Mouse (Mus musculus) myocyte (in vitro differentiated cells): ENCODE results near the gene Ctns. TPM values are rescaled to one million over a fixed set of nuclear protein-coding genes. Genes with fewer than 3 reads are reported as not detected.
A peak's percentile ranks its signal among the peaks of the same experiment; 100 is the strongest.

Experiments used
- H3K27me3 ChIP-seq: one replicate; pipeline ENCODE4 v1.6.1; 2011; ENCODE audit not compliant: control insufficient read depth, insufficient read depth, insufficient read length
- H3K36me3 ChIP-seq: one replicate; pipeline ENCODE4 v1.6.1; 2011; ENCODE audit not compliant: control insufficient read depth, insufficient read depth
- H3K4me2 ChIP-seq: one replicate; pipeline ENCODE4 v1.6.1; 2011; ENCODE audit warnings: low read depth, control low read depth
- H3K4me3 ChIP-seq: one replicate; pipeline ENCODE4 v1.5.1; 2011; ENCODE audit warnings: mild to moderate bottlenecking, control low read depth, moderate library complexity
- H3K79me2 ChIP-seq: one replicate; pipeline ENCODE4 v1.6.1; 2011; ENCODE audit not compliant: control insufficient read depth, insufficient read depth
- H3ac ChIP-seq: one replicate; pipeline ENCODE4 v1.6.1; 2011; ENCODE audit not compliant: control insufficient read depth, insufficient read length
- CEBPB ChIP-seq: IDR thresholded peaks from 2 replicates; pipeline ENCODE4 v1.6.1; 2011; ENCODE audit warnings: mild to moderate bottlenecking, moderate library complexity; ENCODE audit not compliant: poor library complexity, insufficient read depth, severe bottlenecking
- E2F4 ChIP-seq: IDR thresholded peaks from one replicate; pipeline ENCODE4 v1.6.1; 2011; ENCODE audit warnings: mild to moderate bottlenecking, control low read depth, moderate library complexity; ENCODE audit not compliant: insufficient read depth
- MAX ChIP-seq: IDR thresholded peaks from one replicate; pipeline ENCODE4 v1.6.1; 2011; ENCODE audit warnings: low read depth, mild to moderate bottlenecking, control low read depth
- MYOD1 ChIP-seq, 3 experiments: IDR thresholded peaks; one replicate each; pipeline ENCODE4 v1.6.1; 2011; ENCODE audit warnings: control low read depth in 2 of 3, low read depth in 2 of 3, mild to moderate bottlenecking in 2 of 3, moderate library complexity in 1 of 3; ENCODE audit not compliant: insufficient read length in 2 of 3, control insufficient read depth in 1 of 3
- MYOG ChIP-seq, 3 experiments: IDR thresholded peaks; one replicate each; pipeline ENCODE4 v1.6.1; 2011; ENCODE audit warnings: control low read depth in 2 of 3, low read depth in 2 of 3, mild to moderate bottlenecking in 2 of 3; ENCODE audit not compliant: insufficient read length in 2 of 3, control insufficient read depth in 1 of 3, insufficient read depth in 1 of 3
- POLR2A ChIP-seq: IDR thresholded peaks from one replicate; pipeline ENCODE4 v1.6.1; 2011; ENCODE audit warnings: low read depth, mild to moderate bottlenecking, control low read depth, moderate library complexity; ENCODE audit not compliant: insufficient read length
- POLR2AphosphoS2 ChIP-seq: IDR thresholded peaks from one replicate; pipeline ENCODE4 v1.6.1; 2011; ENCODE audit warnings: low read depth, control low read depth; ENCODE audit not compliant: insufficient read length
- REST ChIP-seq: IDR thresholded peaks from one replicate; pipeline ENCODE4 v1.6.1; 2011; ENCODE audit warnings: mild to moderate bottlenecking, control low read depth, moderate library complexity; ENCODE audit not compliant: insufficient read depth, insufficient read length
- SRF ChIP-seq: IDR thresholded peaks from one replicate; pipeline ENCODE4 v1.6.1; 2011; ENCODE audit warnings: low read depth; ENCODE audit not compliant: control insufficient read depth, insufficient read length
- TCF12 ChIP-seq: IDR thresholded peaks from one replicate; pipeline ENCODE4 v1.6.1; 2011; ENCODE audit warnings: mild to moderate bottlenecking, control low read depth; ENCODE audit not compliant: poor library complexity, insufficient read depth, severe bottlenecking
- TCF3 ChIP-seq: IDR thresholded peaks from one replicate; pipeline ENCODE4 v1.6.1; 2011; ENCODE audit warnings: low read depth, control low read depth; ENCODE audit not compliant: insufficient read length
- USF1 ChIP-seq: IDR thresholded peaks from one replicate; pipeline ENCODE4 v1.6.1; 2011; ENCODE audit warnings: low read depth, mild to moderate bottlenecking, control low read depth, moderate library complexity
- polyA plus RNA-seq: library from polyadenylated mRNA; unstranded; fragments of >200 nt; fragmentation: generic; extraction: Trizol; gene quantifications from one replicate; pipeline ENCODE4 v1.2.1, GENCODE M21; 2012; ENCODE audit warnings: missing spikeins

Ctns gene
- polyA plus RNA-seq, 1 experiment = 11.6 TPM

DNA sequence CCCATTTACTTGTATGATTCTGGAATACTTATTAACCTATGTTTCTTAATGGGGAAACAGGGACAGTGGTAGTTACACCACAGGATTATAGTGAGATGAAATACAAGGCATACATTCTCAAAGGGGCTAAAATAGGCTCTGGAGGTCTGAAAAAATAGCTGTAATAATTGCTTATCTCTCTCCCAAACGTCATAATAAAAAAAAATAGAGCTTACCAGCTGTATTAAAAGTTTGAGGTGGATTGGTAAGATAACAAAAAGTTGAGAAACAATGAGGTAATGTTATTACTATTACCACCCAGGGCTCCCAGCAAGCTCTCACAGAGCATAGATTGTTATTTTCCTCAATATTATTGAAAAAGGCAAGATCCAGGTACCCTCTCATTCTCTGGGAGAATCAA lies 652 bp downstream of the Ctns start:
- Histone ChIP-seq H3K27me3 (no peaks in the 10 kb centered on the region), H3ac (peak overlapping the region; percentile 10), H3K4me3 (peak overlapping the region; percentile 58), H3K4me2 (peak overlapping the region; percentile 95), H3K79me2 (no peaks in the 10 kb centered on the region), H3K36me3 (no peaks in the 10 kb centered on the region)
- TF ChIP-seq SRF (no peak), POLR2A (no peak)

DNA sequence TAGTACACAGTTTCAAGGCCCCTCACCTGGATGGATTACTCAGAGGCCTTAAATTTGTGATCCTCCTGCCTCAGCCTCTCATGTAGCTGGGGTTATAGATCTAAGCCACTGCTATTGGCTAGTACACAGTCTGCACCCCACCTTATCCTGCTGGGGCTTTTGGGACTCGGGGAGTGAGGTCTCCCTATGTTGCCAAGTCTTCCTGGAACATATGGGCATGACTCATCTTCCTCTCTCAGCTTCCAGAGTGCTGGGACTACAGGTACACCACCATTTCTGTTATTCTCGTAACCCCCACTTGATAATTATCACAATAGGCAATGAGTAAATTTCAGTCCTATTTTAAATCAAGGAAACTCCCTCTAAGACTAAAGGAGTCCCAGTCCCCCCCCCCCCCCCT lies 4.4 kb downstream of the Ctns start:
- Histone ChIP-seq H3K27me3 (no peaks in the 10 kb centered on the region), H3K79me2 (no peaks in the 10 kb centered on the region), H3K4me2 (no peak overlapping the region), H3ac (no peak overlapping the region), H3K4me3 (no peak overlapping the region), H3K36me3 (peaks cover 8% of the 10 kb centered on the region)
- TF ChIP-seq TCF3 = no peak
- no peak for TF ChIP-seq E2F4

DNA sequence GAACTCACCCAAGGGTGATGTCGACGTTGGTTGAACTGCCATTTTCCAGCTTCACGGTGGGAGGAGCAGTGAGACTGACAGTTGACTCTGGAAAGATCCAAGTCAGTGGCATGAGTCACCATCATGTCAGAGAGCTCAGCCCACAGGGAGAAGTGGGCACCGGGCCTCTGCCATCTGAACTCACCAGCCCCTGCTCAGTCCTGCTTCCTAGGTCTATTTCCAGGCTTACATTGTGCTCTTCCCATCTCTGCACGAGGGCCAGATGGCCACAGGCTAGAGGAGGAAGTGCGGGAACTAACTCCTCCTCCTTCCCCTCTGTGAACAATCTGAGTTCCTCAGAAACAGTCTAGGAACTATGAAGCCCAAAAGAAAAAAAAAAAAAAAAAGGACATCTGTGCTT lies 5.8 kb downstream of the Ctns start:
- H3K79me2 ChIP-seq = no peaks in the 10 kb centered on the region
- H3ac ChIP-seq = no peak overlapping the region
- H3K4me3 ChIP-seq = no peak overlapping the region
- no peaks in the 10 kb centered on the region for H3K27me3 ChIP-seq
- H3K4me2 ChIP-seq = peak overlapping the region; percentile 42
- H3K36me3 ChIP-seq = peaks cover 9% of the 10 kb centered on the region
- TF ChIP-seq MYOD1 (IDR thresholded peaks at IDR 0.05; ENCODE audit: control insufficient read depth in 1 of 3, insufficient read length in 2 of 3, low read depth in 2 of 3) (no peak), REST (no peak), POLR2A (no peak), MYOG (IDR thresholded peaks at IDR 0.05; ENCODE audit: control insufficient read depth in 1 of 3, insufficient read depth in 1 of 3, insufficient read length in 2 of 3, low read depth in 2 of 3) (no peak), POLR2AphosphoS2 (no peak), TCF12 (no peak)

DNA sequence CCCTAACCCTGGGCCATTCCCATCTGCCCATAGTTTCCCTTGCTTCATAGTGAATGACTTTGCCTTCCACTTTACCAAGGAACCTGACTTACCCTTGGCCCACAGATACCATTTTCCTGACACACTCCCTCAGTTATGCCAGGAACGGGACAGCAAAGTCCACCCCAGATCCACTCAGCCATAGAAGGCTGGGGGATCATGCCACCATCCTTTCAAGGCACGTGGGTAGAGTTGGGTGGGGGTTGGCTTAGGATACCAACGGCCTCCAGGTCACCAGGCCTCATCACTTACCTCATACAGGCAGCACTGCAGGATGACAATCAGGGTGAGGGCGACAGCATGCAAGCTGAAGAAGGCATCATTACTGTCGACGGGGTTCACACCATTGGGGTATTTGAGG lies 11.6 kb downstream of the Ctns start:
- H3K4me3 ChIP-seq = no peak overlapping the region
- TF ChIP-seq REST (no peak), MYOG (IDR thresholded peaks at IDR 0.05; ENCODE audit: control insufficient read depth in 1 of 3, insufficient read depth in 1 of 3, insufficient read length in 2 of 3, low read depth in 2 of 3) (no peak), E2F4 (no peak), MAX (no peak), TCF12 (no peak), POLR2A (no peak), POLR2AphosphoS2 (no peak), USF1 (no peak)
- no peaks in the 10 kb centered on the region for H3K27me3 ChIP-seq
- no peak overlapping the region for H3K4me2 ChIP-seq
- no peak overlapping the region for H3ac ChIP-seq
- peaks cover 29% of the 10 kb centered on the region for H3K36me3 ChIP-seq
- no peaks in the 10 kb centered on the region for H3K79me2 ChIP-seq

DNA sequence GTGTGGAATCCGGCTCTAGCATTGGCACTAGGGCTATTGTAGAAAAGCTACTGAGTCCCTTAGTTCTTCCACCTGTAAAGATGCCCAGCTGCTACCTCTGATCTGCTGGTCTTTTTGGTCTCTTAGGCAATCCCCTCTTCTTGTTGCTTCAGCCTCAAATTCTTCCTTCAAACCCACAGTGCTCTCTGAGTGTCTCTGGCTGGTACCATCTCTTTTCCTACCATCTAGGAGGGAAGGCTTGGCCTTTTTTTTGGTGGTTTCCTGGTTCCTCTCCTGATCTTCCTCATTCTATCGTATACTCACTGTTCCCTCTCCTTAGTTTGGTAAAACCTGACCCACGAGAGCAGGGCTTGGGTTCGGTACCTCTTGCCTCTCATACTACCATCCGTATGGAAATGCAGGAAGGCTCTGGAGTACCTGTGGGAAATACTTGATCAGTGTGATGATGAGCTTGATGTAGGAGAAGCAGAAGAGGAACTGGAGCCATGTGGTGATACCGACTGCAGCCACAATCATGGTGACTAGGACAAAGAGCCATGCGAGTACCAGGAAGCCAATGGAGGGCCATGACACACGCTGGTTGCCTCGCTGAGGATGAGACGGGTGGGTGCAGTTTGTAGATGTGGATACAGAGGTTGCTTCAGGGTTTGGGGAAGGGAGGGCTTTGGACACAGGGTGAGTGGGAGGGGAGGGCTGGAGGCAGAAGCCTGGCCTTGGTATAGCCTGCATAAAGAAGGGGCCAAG lies 12.8 kb downstream of the Ctns start:
- Histone ChIP-seq H3K79me2 (no peaks in the 10 kb centered on the region), H3K4me3 (no peak overlapping the region), H3K4me2 (no peak overlapping the region), H3K27me3 (no peaks in the 10 kb centered on the region), H3ac (no peak overlapping the region), H3K36me3 (peaks cover 29% of the 10 kb centered on the region)
- TF ChIP-seq E2F4 (no peak), POLR2AphosphoS2 (peak; percentile 52)

DNA sequence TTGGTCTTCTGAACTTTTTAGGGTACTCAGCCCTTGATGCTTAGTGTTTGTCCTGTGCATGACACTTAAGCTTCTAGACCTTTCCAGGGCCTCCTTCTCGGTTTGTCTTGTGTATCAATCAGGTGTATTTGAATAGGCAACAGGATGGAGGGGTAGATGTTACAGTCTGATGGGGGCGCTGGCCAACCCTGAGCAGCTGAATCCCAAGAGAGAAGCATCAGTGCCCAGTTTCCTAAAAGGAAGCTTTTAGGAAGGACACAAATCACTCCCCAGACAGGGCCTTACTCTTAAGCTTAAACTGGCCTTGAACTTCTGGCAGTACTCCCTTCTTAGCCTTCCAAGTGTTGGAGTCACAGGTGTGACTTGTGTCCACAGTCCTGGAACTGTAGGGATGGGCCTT lies 20.9 kb downstream of the Ctns start:
- Histone ChIP-seq H3K36me3 (peaks cover 10% of the 10 kb centered on the region), H3K79me2 (peaks cover 65% of the 10 kb centered on the region), H3ac (peak overlapping the region; percentile 92), H3K27me3 (no peaks in the 10 kb centered on the region), H3K4me2 (peak overlapping the region; percentile 82), H3K4me3 (peak overlapping the region; percentile 77)
- no peak for TF ChIP-seq REST
- no peak for TF ChIP-seq CEBPB
- TF ChIP-seq USF1 = no peak
- no peak for TF ChIP-seq POLR2A
- TF ChIP-seq MYOD1 (IDR thresholded peaks at IDR 0.05; ENCODE audit: control insufficient read depth in 1 of 3, insufficient read length in 2 of 3, low read depth in 2 of 3) = no peak
- no peak for TF ChIP-seq TCF12
- TF ChIP-seq MAX = no peak
- TF ChIP-seq MYOG (IDR thresholded peaks at IDR 0.05; ENCODE audit: control insufficient read depth in 1 of 3, insufficient read depth in 1 of 3, insufficient read length in 2 of 3, low read depth in 2 of 3) = no peak
- TF ChIP-seq E2F4 = no peak
- no peak for TF ChIP-seq SRF
- no peak for TF ChIP-seq TCF3
- no peak for TF ChIP-seq POLR2AphosphoS2
